Mouse (Mus musculus) urinary bladder, postnatal 10 days (tissue): ENCODE measurements at regions not wholly inside any gene's neighbourhood (a gene's known extent, or its start where the extent isn't known, plus 50 kb on each side); places are given as distances from the start of the nearest gene placed in this dataset.

Experiments used
- DNase-seq: peaks from one replicate; pipeline ENCODE4 v3.0.0; 2022; ENCODE audit warnings: low spot score

- DNase-seq = no peak
These were observed 90.6 kb downstream of the Zfp706 start for GRCm38 (mm10) chr15:36916998-36917397.

GRCm38 (mm10) chr15:36914239-36915100, 93.1 kb downstream of the Zfp706 start:
- DNase-seq = no peak

- DNase-seq = no peak
These were observed 94.3 kb downstream of the Zfp706 start for GRCm38 (mm10) chr15:36913308-36913707.

GRCm38 (mm10) chr15:36910272-36910671, 97.3 kb downstream of the Zfp706 start:
- DNase-seq = no peak

GRCm38 (mm10) chr15:36909494-36909893, 98.1 kb downstream of the Zfp706 start:
- DNase-seq = no peak

- DNase-seq = no peak
These were observed 100.8 kb downstream of the Zfp706 start for GRCm38 (mm10) chr15:36906789-36907188.

GRCm38 (mm10) chr15:36906052-36906451, 101.5 kb downstream of the Zfp706 start:
- no peak for DNase-seq

- no peak for DNase-seq
These were observed 103.7 kb downstream of the Zfp706 start for GRCm38 (mm10) chr15:36903922-36904321.

- no peak for DNase-seq
These were observed 104.3 kb downstream of the Zfp706 start for GRCm38 (mm10) chr15:36903309-36903708.

GRCm38 (mm10) chr15:36901830-36902285, 105.7 kb downstream of the Zfp706 start:
- no peak for DNase-seq

GRCm38 (mm10) chr15:36901350-36901749, 106.2 kb downstream of the Zfp706 start:
- DNase-seq = no peak

- no peak for DNase-seq
These were observed 106.6 kb downstream of the Zfp706 start for GRCm38 (mm10) chr15:36900940-36901339.

- no peak for DNase-seq
These were observed 107.7 kb downstream of the Zfp706 start for GRCm38 (mm10) chr15:36899882-36900281.

GRCm38 (mm10) chr15:36898857-36899523, 108.6 kb downstream of the Zfp706 start:
- no peak for DNase-seq

- no peak for DNase-seq
These were observed 109.2 kb downstream of the Zfp706 start for GRCm38 (mm10) chr15:36898326-36898725.

GRCm38 (mm10) chr15:36896265-36896664, 111.3 kb downstream of the Zfp706 start:
- no peak for DNase-seq

- no peak for DNase-seq
These were observed 112.5 kb downstream of the Zfp706 start for GRCm38 (mm10) chr15:36895031-36895430.

- DNase-seq = no peak
These were observed 114.1 kb downstream of the Zfp706 start for GRCm38 (mm10) chr15:36893407-36893969.

GRCm38 (mm10) chr15:36892576-36893205, 114.9 kb downstream of the Zfp706 start:
- no peak for DNase-seq

GRCm38 (mm10) chr15:36891851-36892250, 115.7 kb downstream of the Zfp706 start:
- no peak for DNase-seq

- no peak for DNase-seq
These were observed 116.3 kb downstream of the Zfp706 start for GRCm38 (mm10) chr15:36891296-36891695.

- no peak for DNase-seq
These were observed 118.5 kb downstream of the Zfp706 start for GRCm38 (mm10) chr15:36889072-36889471.
